Mouse (Mus musculus): Measurements from ENCODE around the gene Trim25. TPM values are rescaled to one million over a fixed set of nuclear protein-coding genes. Genes with fewer than 3 reads are reported as not detected.

Trim25 gene
- polyA plus RNA-seq, 1 experiment = 47.3 TPM

GRCm38 (mm10) chr11:89064312-89064711, 65.1 kb downstream of the Trim25 start:
- Histone ChIP-seq H3K4me1 (ENCODE audit: control insufficient read depth, insufficient read depth, low read length) (peaks cover 8% of the 10 kb centered on the region), H3K9ac (ENCODE audit: low read depth, poor library complexity, severe bottlenecking) (no peak overlapping the region), H3K36me3 (ENCODE audit: control insufficient read depth, insufficient read depth, low read length, poor library complexity, severe bottlenecking) (no peaks in the 10 kb centered on the region), H3K4me3 (ENCODE audit: low read depth, low read length) (no peak overlapping the region), H3K9me3 (replicated peaks; ENCODE audit: control insufficient read depth, insufficient read depth, low read length, poor library complexity, severe bottlenecking) (no peaks in the 10 kb centered on the region), H3K27me3 (ENCODE audit: control insufficient read depth, insufficient read depth, low read length, poor library complexity, severe bottlenecking) (no peaks in the 10 kb centered on the region), H3K27ac (ENCODE audit: insufficient read depth, low read length) (no peak overlapping the region)
- no peak for TF ChIP-seq CTCF (IDR thresholded peaks at IDR 0.05; ENCODE audit: low read depth, low read length)
- no peak for TF ChIP-seq EP300 (IDR thresholded peaks at IDR 0.05; ENCODE audit: insufficient read depth, low read depth, low read length)
- TF ChIP-seq POLR2A (IDR thresholded peaks at IDR 0.05; ENCODE audit: insufficient read depth, low read length) = no peak

- H3K36me3 ChIP-seq (ENCODE audit: control insufficient read depth, insufficient read depth, low read length, poor library complexity, severe bottlenecking) = no peaks in the 10 kb centered on the region
- no peak overlapping the region for H3K27ac ChIP-seq (ENCODE audit: insufficient read depth, low read length)
- H3K4me1 ChIP-seq (ENCODE audit: control insufficient read depth, insufficient read depth, low read length) = peaks cover 8% of the 10 kb centered on the region
- H3K9me3 ChIP-seq (replicated peaks; ENCODE audit: control insufficient read depth, insufficient read depth, low read length, poor library complexity, severe bottlenecking) = no peaks in the 10 kb centered on the region
- no peaks in the 10 kb centered on the region for H3K27me3 ChIP-seq (ENCODE audit: control insufficient read depth, insufficient read depth, low read length, poor library complexity, severe bottlenecking)
- H3K9ac ChIP-seq (ENCODE audit: low read depth, poor library complexity, severe bottlenecking) = no peak overlapping the region
- no peak overlapping the region for H3K4me3 ChIP-seq (ENCODE audit: low read depth, low read length)
- TF ChIP-seq POLR2A (IDR thresholded peaks at IDR 0.05; ENCODE audit: insufficient read depth, low read length) (no peak), EP300 (IDR thresholded peaks at IDR 0.05; ENCODE audit: insufficient read depth, low read depth, low read length) (no peak), CTCF (IDR thresholded peaks at IDR 0.05; ENCODE audit: low read depth, low read length) (peak; percentile 44)
Measured at GRCm38 (mm10) chr11:89065297-89065696, 66.1 kb downstream of the Trim25 start.

DNA sequence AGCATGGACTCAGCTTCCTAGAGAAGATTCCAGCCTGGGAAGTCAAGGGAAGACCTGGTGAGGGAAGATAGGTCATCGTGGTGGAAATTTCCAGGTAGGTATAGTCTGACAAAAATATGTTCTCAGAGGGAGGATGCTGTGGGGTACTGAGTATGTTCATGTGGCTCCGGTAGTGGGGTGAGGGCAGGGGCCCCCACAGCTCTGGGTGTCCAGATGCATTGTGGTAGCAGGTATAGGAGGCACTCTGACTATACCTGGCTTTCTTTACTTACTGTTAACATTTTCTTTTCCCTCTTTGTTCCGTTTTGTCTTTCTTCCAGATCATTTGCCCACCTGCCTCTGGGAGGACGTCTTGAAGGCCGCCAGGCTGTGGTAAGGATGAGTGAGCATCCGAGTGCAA, 67.0 kb downstream of the Trim25 start:
- H3K27ac ChIP-seq (ENCODE audit: insufficient read depth, low read length) = no peak overlapping the region

DNA sequence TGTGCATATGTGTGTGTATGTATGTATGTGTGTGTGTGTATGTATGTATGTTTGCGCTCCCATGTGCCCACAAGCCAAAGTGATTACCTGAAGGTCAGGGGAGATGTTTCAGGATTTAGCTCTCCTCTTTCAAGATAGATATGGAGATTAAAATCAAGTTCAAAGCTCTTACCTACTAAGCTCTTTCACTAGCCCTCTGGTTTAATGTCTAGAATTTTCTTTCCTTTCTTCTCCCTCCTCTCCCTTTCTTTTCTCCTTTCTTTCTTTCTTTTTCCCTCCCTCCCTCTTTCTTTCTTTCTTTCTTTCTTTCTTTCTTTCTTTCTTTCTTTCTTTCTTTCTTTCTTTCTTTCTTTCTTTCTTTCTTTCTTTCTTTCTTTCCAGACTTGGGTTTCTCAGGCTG, 67.6 kb downstream of the Trim25 start, which contains the start of gene Dgke:
Gene Dgke (minus strand): TSS at position 101 of the 400 bp plus-strand sequence.
- TF ChIP-seq EP300 (IDR thresholded peaks at IDR 0.05; ENCODE audit: insufficient read depth, low read depth, low read length) (no peak), CTCF (IDR thresholded peaks at IDR 0.05; ENCODE audit: low read depth, low read length) (no peak), POLR2A (IDR thresholded peaks at IDR 0.05; ENCODE audit: insufficient read depth, low read length) (no peak)
- H3K27me3 ChIP-seq (ENCODE audit: control insufficient read depth, insufficient read depth, low read length, poor library complexity, severe bottlenecking) = no peaks in the 10 kb centered on the region
- H3K9me3 ChIP-seq (replicated peaks; ENCODE audit: control insufficient read depth, insufficient read depth, low read length, poor library complexity, severe bottlenecking) = no peaks in the 10 kb centered on the region
- H3K9ac ChIP-seq (ENCODE audit: low read depth, poor library complexity, severe bottlenecking) = no peak within 1 kb of the TSS
- peak within 1 kb of the TSS; percentile 71 for H3K27ac ChIP-seq (ENCODE audit: insufficient read depth, low read length)
- no peaks in the 10 kb centered on the region for H3K36me3 ChIP-seq (ENCODE audit: control insufficient read depth, insufficient read depth, low read length, poor library complexity, severe bottlenecking)
- H3K4me1 ChIP-seq (ENCODE audit: control insufficient read depth, insufficient read depth, low read length) = peaks cover 8% of the 10 kb centered on the region
- H3K4me3 ChIP-seq (ENCODE audit: low read depth, low read length) = no peak within 1 kb of the TSS

More for the DNA sequence above, 67.0 kb downstream of the Trim25 start:
- Histone ChIP-seq H3K9me3 (replicated peaks; ENCODE audit: control insufficient read depth, insufficient read depth, low read length, poor library complexity, severe bottlenecking) (no peaks in the 10 kb centered on the region), H3K27me3 (ENCODE audit: control insufficient read depth, insufficient read depth, low read length, poor library complexity, severe bottlenecking) (no peaks in the 10 kb centered on the region), H3K4me1 (ENCODE audit: control insufficient read depth, insufficient read depth, low read length) (peaks cover 8% of the 10 kb centered on the region), H3K36me3 (ENCODE audit: control insufficient read depth, insufficient read depth, low read length, poor library complexity, severe bottlenecking) (no peaks in the 10 kb centered on the region), H3K9ac (ENCODE audit: low read depth, poor library complexity, severe bottlenecking) (no peak overlapping the region), H3K4me3 (ENCODE audit: low read depth, low read length) (no peak overlapping the region)
- no peak for TF ChIP-seq EP300 (IDR thresholded peaks at IDR 0.05; ENCODE audit: insufficient read depth, low read depth, low read length)
- no peak for TF ChIP-seq CTCF (IDR thresholded peaks at IDR 0.05; ENCODE audit: low read depth, low read length)
- no peak for TF ChIP-seq POLR2A (IDR thresholded peaks at IDR 0.05; ENCODE audit: insufficient read depth, low read length)

DNA sequence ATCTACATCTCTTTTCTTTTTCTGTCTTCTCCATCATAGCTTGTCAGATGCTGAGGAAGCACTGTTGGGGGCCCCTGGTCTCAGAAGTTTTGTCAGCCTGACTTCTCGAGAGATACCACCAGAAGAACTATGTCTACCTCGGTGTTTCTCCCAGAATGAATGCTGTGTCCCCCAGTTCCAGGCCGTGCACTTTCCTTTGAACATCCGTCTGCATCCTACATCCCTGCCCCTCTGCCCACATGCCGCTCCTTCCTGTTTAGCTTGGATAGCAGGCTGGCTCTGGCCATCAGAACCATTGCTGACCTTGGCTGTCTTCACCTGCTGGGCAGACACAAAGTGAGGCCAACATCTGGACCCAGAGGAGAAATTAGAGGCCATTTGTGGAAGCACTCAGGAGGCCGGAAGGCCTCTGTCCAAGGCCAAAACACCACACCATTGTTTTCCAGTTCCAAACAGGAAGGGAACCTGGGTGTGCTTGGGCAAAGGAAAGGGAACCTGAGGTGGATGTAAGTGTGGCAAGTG, 68.2 kb downstream of the Trim25 start:
- H3K4me1 ChIP-seq (ENCODE audit: control insufficient read depth, insufficient read depth, low read length) = peaks cover 8% of the 10 kb centered on the region
- H3K4me3 ChIP-seq (ENCODE audit: low read depth, low read length) = no peak overlapping the region

DNA sequence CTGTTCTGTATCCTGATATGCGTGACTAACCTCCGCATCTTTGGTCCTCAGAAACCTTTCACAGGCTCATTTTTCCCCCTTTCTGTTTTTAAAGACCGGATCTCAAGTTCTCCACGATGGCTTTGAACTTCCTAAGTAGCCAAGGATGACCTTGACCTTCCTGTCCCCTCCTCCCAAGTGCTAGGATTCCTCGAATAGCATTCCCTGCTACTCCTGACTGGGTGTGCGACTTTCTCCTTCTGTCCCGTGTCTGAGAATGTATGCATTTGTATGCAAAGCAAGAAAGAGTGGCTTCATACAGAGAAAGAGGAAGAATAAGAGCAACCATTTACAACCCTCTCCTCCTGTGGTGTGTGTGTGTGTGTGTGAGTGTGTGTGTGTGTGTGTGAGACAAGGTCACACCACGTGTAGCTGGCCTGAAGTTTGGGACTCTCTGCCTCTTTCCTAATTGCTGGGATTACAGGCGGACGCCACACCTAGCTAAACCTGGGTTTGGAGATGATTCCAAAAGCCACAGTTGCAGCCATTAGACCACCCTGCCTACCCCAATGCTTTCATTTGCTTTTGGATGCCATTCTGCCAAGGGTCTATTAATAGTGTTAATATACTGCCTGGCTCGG, 68.8 kb downstream of the Trim25 start:
- TF ChIP-seq CTCF (IDR thresholded peaks at IDR 0.05; ENCODE audit: low read depth, low read length) (no peak), EP300 (IDR thresholded peaks at IDR 0.05; ENCODE audit: insufficient read depth, low read depth, low read length) (peak; percentile 86), POLR2A (IDR thresholded peaks at IDR 0.05; ENCODE audit: insufficient read depth, low read length) (no peak)
- Histone ChIP-seq H3K36me3 (ENCODE audit: control insufficient read depth, insufficient read depth, low read length, poor library complexity, severe bottlenecking) (no peaks in the 10 kb centered on the region), H3K9ac (ENCODE audit: low read depth, poor library complexity, severe bottlenecking) (no peak overlapping the region), H3K27ac (ENCODE audit: insufficient read depth, low read length) (peak overlapping the region; percentile 71), H3K4me3 (ENCODE audit: low read depth, low read length) (no peak overlapping the region), H3K27me3 (ENCODE audit: control insufficient read depth, insufficient read depth, low read length, poor library complexity, severe bottlenecking) (no peaks in the 10 kb centered on the region), H3K9me3 (replicated peaks; ENCODE audit: control insufficient read depth, insufficient read depth, low read length, poor library complexity, severe bottlenecking) (no peaks in the 10 kb centered on the region), H3K4me1 (ENCODE audit: control insufficient read depth, insufficient read depth, low read length) (peaks cover 8% of the 10 kb centered on the region)

More for the DNA sequence above, 68.2 kb downstream of the Trim25 start:
- H3K9me3 ChIP-seq (replicated peaks; ENCODE audit: control insufficient read depth, insufficient read depth, low read length, poor library complexity, severe bottlenecking) = no peaks in the 10 kb centered on the region
- no peaks in the 10 kb centered on the region for H3K27me3 ChIP-seq (ENCODE audit: control insufficient read depth, insufficient read depth, low read length, poor library complexity, severe bottlenecking)
- peak overlapping the region; percentile 71 for H3K27ac ChIP-seq (ENCODE audit: insufficient read depth, low read length)
- H3K36me3 ChIP-seq (ENCODE audit: control insufficient read depth, insufficient read depth, low read length, poor library complexity, severe bottlenecking) = no peaks in the 10 kb centered on the region
- H3K9ac ChIP-seq (ENCODE audit: low read depth, poor library complexity, severe bottlenecking) = no peak overlapping the region
- TF ChIP-seq EP300 (IDR thresholded peaks at IDR 0.05; ENCODE audit: insufficient read depth, low read depth, low read length) = peak; percentile 95
- TF ChIP-seq POLR2A (IDR thresholded peaks at IDR 0.05; ENCODE audit: insufficient read depth, low read length) = no peak

All from ES-Bruce4 (cell line).